Mouse (Mus musculus): ENCODE results near the gene Cfap206. TPM values are rescaled to one million over a fixed set of nuclear protein-coding genes. Genes with fewer than 3 reads are reported as not detected.
A peak's percentile ranks its signal among the peaks of the same experiment; 100 is the strongest.

Cfap206 gene
- polyA plus RNA-seq, 1 experiment from 2014 or later: 1.1 TPM

DNA sequence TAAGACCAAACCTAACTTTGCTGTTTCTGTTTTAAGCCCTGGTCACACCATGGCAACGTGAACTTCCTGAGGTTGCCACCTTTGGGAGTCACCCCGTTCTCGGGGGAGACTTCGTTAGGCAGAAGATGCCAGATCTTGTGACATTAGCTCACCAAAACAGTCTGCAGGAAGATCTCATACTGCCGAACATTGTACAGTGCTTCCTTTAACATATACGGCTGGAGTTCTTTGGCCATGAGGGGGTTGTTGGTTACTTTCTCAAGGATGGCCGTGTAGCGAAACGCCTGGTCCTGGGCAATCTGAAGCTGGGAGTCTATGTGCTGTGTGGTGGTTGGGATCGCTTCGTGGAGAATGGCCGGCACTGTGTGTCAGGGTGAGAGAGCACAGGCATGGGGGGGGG lies 10.6 kb downstream of the Cfap206 start:
- H3K4me3 ChIP-seq: no peak overlapping the region
- 96% methylated on average over 12 of the region's 12 CpGs for WGBS
- H3K9me3 ChIP-seq: no peaks in the 10 kb centered on the region
- no peaks in the 10 kb centered on the region for H3K4me1 ChIP-seq (replicated peaks)
- H3K36me3 ChIP-seq: no peaks in the 10 kb centered on the region
- no peak for ATAC-seq (ENCODE audit: low read depth)
- no peak overlapping the region for H3K4me2 ChIP-seq
- H3K27ac ChIP-seq (replicated peaks): no peak overlapping the region
- no peaks in the 10 kb centered on the region for H3K27me3 ChIP-seq
- H3K9ac ChIP-seq: no peak overlapping the region

DNA sequence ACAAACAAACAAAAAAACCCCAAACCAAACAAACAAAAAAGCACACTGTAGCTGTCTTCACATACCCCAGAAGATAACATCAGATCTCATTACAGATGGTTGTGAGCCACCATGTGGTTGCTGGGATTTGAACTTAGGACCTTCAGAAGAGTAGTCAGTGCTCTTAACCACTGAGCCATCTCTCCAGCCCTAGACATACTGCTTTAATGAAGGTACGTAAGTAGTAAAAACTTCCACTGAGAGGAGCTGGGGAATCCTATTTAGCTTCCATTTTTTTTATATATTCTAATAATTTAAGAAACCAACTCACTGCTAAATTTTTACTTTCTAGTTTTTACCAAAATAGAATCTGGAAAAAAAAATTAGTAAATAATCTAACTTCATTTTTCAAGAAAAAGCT lies 14.9 kb downstream of the Cfap206 start:
- Histone ChIP-seq H3K4me3 (no peak overlapping the region), H3K36me3 (no peaks in the 10 kb centered on the region), H3K9me3 (no peaks in the 10 kb centered on the region), H3K27ac (replicated peaks) (no peak overlapping the region), H3K9ac (no peak overlapping the region), H3K27me3 (no peaks in the 10 kb centered on the region), H3K4me2 (no peak overlapping the region), H3K4me1 (replicated peaks) (no peaks in the 10 kb centered on the region)
- WGBS: 89% methylated on average over 1 of the region's 1 CpGs
- ATAC-seq (ENCODE audit: low read depth): no peak

DNA sequence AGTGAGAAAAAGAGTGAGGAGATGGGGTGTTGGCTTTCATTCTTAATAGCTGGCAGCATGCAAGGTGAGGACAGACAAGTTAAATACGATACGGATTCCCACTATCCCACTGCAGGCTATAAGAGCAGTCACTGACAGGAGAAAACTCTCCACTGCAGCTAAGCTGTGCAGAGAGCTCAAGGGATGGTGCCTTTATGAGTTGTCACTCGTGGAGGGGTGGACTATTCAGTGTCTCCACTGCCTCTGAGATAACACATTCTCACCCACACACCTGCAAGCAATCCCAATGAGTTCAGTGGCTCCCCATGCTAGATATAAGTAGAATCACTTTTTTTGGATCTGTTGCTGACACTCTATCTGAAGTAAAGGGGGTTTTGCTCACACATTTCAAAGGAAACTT lies 21.9 kb downstream of the Cfap206 start:
- ATAC-seq (ENCODE audit: low read depth): no peak
- H3K4me1 ChIP-seq (replicated peaks): no peaks in the 10 kb centered on the region
- no peaks in the 10 kb centered on the region for H3K27me3 ChIP-seq
- no peaks in the 10 kb centered on the region for H3K36me3 ChIP-seq
- no peak overlapping the region for H3K4me3 ChIP-seq
- H3K27ac ChIP-seq (replicated peaks): no peak overlapping the region
- H3K4me2 ChIP-seq: no peak overlapping the region
- H3K9me3 ChIP-seq: no peaks in the 10 kb centered on the region
- 84% methylated on average over 3 of the region's 3 CpGs for WGBS
- no peak overlapping the region for H3K9ac ChIP-seq

DNA sequence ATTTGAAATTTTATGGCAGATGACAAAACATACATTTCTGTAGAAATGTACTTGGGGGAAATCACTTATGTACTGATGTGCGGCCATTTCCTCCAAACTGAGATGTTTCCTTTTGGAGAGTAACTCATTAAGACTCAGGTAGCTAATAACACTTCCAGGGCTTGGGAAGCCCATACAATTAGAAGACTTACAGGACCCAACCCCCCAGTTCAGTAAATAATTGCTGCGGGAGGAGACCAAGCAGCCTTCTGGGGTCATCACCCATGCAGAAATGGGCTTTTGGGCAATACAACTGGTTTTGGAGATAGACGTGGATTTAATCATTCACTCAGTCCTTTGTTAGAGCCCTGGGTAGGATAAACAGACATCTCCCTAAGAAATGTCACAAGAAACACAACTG lies 22.8 kb downstream of the Cfap206 start:
- Histone ChIP-seq H3K27ac (replicated peaks) (no peak overlapping the region), H3K9me3 (no peaks in the 10 kb centered on the region), H3K27me3 (no peaks in the 10 kb centered on the region), H3K36me3 (no peaks in the 10 kb centered on the region), H3K4me3 (no peak overlapping the region), H3K4me2 (no peak overlapping the region), H3K4me1 (replicated peaks) (no peaks in the 10 kb centered on the region), H3K9ac (no peak overlapping the region)
- 65% methylated on average over 3 of the region's 3 CpGs for WGBS
- ATAC-seq (ENCODE audit: low read depth): no peak

DNA sequence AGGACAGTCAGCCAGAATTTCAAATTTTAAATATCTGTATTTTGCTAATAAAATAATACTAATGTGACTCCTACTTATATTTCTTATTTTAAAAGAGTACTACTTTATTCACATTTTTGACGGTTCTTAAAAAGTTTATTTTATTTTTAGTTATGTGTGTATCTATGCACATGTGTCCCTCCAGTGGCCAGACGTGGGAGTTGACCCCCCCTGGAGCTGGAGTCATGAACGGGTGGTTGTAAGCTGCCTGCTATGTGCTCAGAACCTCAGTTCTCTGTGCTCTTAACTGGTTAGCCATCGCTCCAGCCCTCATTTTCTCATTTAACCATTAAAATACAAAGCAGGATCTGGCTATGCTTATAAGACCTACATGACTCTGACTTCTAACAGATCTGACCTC lies 27.0 kb downstream of the Cfap206 start:
- H3K9ac ChIP-seq: no peak overlapping the region
- ATAC-seq (ENCODE audit: low read depth): no peak
- no peaks in the 10 kb centered on the region for H3K9me3 ChIP-seq
- no peaks in the 10 kb centered on the region for H3K27me3 ChIP-seq
- no peak overlapping the region for H3K4me2 ChIP-seq
- 77% methylated on average over 4 of the region's 4 CpGs for WGBS
- no peak overlapping the region for H3K27ac ChIP-seq (replicated peaks)
- H3K4me3 ChIP-seq: no peak overlapping the region
- H3K4me1 ChIP-seq (replicated peaks): no peaks in the 10 kb centered on the region
- no peaks in the 10 kb centered on the region for H3K36me3 ChIP-seq

DNA sequence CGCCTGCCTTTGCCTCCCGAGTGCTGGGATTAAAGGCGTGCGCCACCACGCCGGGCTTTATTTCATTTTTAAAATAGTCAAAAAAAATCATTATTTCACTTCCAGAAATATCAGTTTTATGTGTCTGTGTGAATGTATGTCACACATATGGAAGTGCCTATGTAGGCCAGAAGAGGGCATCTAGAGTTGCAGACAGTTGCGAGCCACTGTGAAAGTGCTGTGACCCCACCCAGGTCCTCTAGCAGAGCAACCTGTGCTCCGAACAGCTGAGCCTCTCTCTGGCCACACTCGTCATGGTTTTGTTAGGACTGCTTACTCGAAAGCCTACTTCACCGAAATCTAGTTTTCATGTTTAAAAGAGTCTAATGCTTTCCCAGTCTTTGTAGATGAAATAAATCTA lies 27.8 kb downstream of the Cfap206 start:
- H3K27ac ChIP-seq (replicated peaks): no peak overlapping the region
- H3K36me3 ChIP-seq: no peaks in the 10 kb centered on the region
- H3K4me1 ChIP-seq (replicated peaks): no peaks in the 10 kb centered on the region
- H3K9ac ChIP-seq: no peak overlapping the region
- WGBS: 93% methylated on average over 11 of the region's 11 CpGs
- no peak overlapping the region for H3K4me2 ChIP-seq
- no peaks in the 10 kb centered on the region for H3K27me3 ChIP-seq
- ATAC-seq (ENCODE audit: low read depth): no peak
- H3K9me3 ChIP-seq: no peaks in the 10 kb centered on the region
- H3K4me3 ChIP-seq: no peak overlapping the region

DNA sequence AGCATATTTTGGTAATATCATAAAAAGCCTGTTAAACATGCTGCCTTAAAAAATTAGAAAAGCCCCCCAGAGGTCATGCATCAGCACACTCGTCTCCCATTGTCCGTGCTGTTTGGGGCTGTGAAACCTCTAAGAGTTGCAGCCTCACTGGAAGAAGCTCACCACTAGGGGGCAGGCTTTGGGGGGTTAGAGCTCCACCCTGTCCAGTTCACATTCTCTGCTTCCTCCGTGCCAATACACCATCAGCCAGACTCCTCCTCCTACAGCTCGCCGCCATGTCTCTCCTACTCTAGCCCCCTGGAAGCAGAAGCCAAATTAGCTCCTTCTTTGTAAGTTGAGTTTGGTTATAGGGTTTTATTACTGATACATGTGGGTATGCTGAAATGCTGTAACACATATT lies 28.5 kb downstream of the Cfap206 start:
- no peak overlapping the region for H3K4me2 ChIP-seq
- no peaks in the 10 kb centered on the region for H3K36me3 ChIP-seq
- H3K9me3 ChIP-seq: no peaks in the 10 kb centered on the region
- H3K4me1 ChIP-seq (replicated peaks): no peaks in the 10 kb centered on the region
- H3K9ac ChIP-seq: no peak overlapping the region
- H3K27me3 ChIP-seq: no peaks in the 10 kb centered on the region
- H3K27ac ChIP-seq (replicated peaks): no peak overlapping the region
- ATAC-seq (ENCODE audit: low read depth): no peak
- 51% methylated on average over 5 of the region's 5 CpGs for WGBS
- H3K4me3 ChIP-seq: no peak overlapping the region

DNA sequence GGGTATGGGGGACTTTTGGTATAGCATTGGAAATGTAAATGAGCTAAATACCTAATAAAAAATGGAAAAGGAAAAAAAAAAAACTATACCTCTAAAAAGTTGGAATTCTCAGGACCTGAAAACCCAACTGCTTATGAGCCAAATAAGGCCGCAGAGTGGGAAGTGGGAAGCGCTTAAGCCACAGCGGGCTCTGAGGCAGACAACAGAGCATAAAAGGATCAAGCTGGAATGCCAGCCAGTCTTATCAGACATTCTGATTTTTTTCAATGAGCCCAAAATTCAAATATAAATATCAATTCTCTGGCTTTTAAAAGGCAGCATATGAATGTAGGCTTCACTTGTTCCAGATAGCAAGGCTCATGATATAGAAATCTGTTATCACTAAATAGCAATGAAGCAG lies 42.0 kb downstream of the Cfap206 start:
- Histone ChIP-seq H3K4me3 (no peak overlapping the region), H3K9ac (0 out of 2 replicates have a peak overlapping the region, but pooled peaks have one; percentile 32), H3K9me3 (no peaks in the 10 kb centered on the region), H3K27ac (replicated peaks) (peak overlapping the region; percentile 46), H3K27me3 (no peaks in the 10 kb centered on the region), H3K4me1 (replicated peaks) (peaks cover 23% of the 10 kb centered on the region), H3K36me3 (peaks cover 2% of the 10 kb centered on the region), H3K4me2 (peak overlapping the region; percentile 58)
- WGBS: 87% methylated on average over 3 of the region's 3 CpGs
- ATAC-seq (ENCODE audit: low read depth): no peak

DNA sequence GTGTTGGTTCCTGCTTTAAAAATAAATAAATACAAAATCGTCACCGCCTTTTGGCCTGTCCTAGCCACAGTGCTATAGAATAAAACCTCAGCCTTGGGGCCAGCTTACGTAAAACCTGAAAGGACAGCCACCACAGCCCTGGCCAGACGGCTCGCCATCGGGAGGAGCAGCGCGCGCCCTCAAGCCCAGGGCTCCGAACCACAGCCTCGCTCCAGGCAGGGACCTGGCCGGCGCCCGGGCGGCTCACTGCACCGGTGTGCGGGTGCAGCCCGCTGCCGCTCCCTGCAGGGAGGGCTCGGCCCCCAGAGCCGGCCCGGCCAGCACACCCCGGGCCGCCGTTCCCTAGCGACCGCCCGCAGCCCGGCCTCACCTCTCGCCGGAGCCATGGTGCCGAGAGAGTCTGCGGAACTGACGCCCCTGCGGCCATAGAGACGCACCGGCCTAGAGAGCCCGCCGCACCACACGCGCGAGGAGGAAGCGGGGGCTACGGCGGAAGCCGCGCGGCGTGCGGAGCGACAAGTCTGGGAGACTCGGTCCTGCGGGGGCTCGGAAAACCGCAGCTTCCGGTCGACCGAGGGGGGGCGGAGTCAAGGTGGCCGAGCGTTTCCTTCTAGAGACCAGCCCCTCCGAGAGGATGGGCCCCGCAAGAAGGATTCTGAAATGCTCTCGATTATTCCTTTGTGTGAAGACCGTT lies 43.0 kb downstream of the Cfap206 start, which contains the start of gene Slc35a1:
TSS of gene Slc35a1 (minus strand) at position 565 of the 694 bp plus-strand sequence.
- peaks cover 12% of the 10 kb centered on the region for H3K36me3 ChIP-seq
- peak within 1 kb of the TSS; percentile 95 for H3K27ac ChIP-seq (replicated peaks)
- peak within 1 kb of the TSS; percentile 88 for H3K9ac ChIP-seq
- H3K27me3 ChIP-seq: no peaks in the 10 kb centered on the region
- under 1% methylated on average over 65 of the region's 65 CpGs for WGBS
- H3K4me2 ChIP-seq: peak within 1 kb of the TSS; percentile 58
- ATAC-seq (ENCODE audit: low read depth): peak; percentile 99
- H3K4me3 ChIP-seq: peak within 1 kb of the TSS; percentile 67
- peaks cover 23% of the 10 kb centered on the region for H3K4me1 ChIP-seq (replicated peaks)
- no peaks in the 10 kb centered on the region for H3K9me3 ChIP-seq

DNA sequence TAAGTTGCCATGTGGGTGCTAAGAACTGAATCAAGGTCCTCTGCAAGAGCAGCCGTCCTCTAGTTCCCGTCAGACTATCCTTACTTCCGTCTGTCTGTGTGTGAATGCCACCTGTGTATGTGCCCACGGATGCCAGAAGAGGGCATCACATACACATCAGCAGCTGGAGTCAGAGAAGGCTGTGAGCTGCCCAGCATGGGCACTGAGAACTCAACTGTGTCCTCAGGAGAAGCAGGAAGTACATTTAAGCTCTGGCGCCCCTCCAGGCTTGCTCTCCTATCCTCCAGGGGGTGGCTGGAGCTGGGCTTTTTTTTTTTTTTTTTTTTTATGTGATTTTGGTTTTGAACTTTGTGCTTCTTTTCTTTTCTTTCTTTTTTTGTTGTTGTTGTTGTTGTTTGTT lies 49.5 kb downstream of the Cfap206 start:
- Histone ChIP-seq H3K27ac (replicated peaks) (no peak overlapping the region), H3K9me3 (no peaks in the 10 kb centered on the region), H3K9ac (no peak overlapping the region), H3K4me3 (no peak overlapping the region), H3K27me3 (no peaks in the 10 kb centered on the region), H3K36me3 (peaks cover 49% of the 10 kb centered on the region), H3K4me2 (no peak overlapping the region), H3K4me1 (replicated peaks) (peaks cover 16% of the 10 kb centered on the region)
- ATAC-seq (ENCODE audit: low read depth): no peak
- WGBS: 83% methylated on average over 5 of the region's 5 CpGs

DNA sequence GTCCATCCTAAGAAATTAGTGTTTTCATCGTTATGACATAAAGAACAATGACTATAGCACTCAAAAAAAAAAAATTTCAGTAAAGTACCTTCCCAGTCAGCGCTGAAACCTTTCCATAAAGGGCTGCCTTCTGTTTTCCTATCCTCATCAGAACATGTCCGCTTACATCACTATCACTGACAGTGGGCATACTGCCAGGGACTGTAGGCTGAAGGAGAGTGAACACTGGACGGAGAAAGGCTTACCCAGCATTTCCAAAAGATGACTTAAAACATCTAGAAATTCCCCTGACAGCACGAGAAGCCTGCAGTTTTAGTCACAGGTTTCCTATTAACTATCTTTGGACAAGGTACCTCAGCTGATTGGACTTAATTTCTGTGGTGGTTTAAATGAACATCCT lies 56.3 kb downstream of the Cfap206 start:
- Histone ChIP-seq H3K9ac (no peak overlapping the region), H3K27me3 (no peaks in the 10 kb centered on the region), H3K4me1 (replicated peaks) (0 out of 2 replicates have a peak, but pooled peaks cover 4% of the 10 kb centered on the region), H3K4me3 (no peak overlapping the region), H3K36me3 (peaks cover 49% of the 10 kb centered on the region), H3K4me2 (no peak overlapping the region), H3K27ac (replicated peaks) (no peak overlapping the region), H3K9me3 (no peaks in the 10 kb centered on the region)
- 89% methylated on average over 5 of the region's 5 CpGs for WGBS
- no peak for ATAC-seq (ENCODE audit: low read depth)

DNA sequence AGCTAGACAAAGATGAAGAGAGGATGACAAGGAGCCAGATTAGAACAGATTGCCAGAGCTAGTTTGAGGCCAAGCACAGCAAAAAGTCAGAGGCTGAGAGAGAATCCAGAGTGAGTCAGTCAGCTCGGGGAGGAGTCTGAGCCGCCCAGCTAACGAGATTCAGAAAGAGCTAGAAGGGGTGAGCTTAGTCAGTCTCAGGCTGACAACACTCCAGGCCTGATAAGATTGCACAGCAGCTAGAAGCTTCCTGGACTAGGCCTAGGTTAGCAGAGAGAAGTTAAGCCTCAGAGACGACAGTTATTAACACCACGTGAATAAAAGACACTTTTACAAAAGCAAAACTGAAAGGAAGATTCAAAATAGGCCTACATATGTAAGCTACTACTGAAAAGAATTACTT lies 62.1 kb downstream of the Cfap206 start:
- Histone ChIP-seq H3K9ac (no peak overlapping the region), H3K27me3 (no peaks in the 10 kb centered on the region), H3K27ac (replicated peaks) (no peak overlapping the region), H3K9me3 (no peaks in the 10 kb centered on the region), H3K4me3 (no peak overlapping the region), H3K36me3 (peaks cover 61% of the 10 kb centered on the region), H3K4me1 (replicated peaks) (no peaks in the 10 kb centered on the region), H3K4me2 (no peak overlapping the region)
- 92% methylated on average over 5 of the region's 5 CpGs for WGBS
- ATAC-seq (ENCODE audit: low read depth): no peak

DNA sequence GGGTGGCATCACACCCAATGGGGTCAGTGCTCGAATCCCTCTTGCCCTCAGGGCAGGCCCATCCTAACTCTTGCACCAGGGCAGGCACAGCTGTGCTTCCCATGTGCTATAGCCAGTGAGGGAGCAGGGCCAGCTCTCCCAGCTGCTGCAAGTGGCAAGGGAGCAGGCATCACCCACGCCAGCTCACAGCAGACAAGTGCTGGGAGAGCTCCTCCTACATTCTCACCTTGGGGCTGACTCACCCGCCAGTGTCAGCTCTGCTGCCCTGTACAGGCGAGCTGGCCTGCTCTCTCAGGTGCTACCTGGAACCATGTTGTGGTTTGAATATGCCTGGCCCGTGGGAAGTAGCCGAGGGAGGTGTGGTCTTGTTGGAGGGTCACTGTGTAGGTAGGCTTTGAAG lies 68.1 kb downstream of the Cfap206 start:
- 93% methylated on average over 6 of the region's 6 CpGs for WGBS
- Histone ChIP-seq H3K9ac (no peak overlapping the region), H3K27ac (replicated peaks) (no peak overlapping the region), H3K9me3 (no peaks in the 10 kb centered on the region), H3K4me2 (no peak overlapping the region), H3K4me3 (no peak overlapping the region), H3K36me3 (peaks cover 86% of the 10 kb centered on the region), H3K27me3 (no peaks in the 10 kb centered on the region), H3K4me1 (replicated peaks) (no peaks in the 10 kb centered on the region)
- ATAC-seq (ENCODE audit: low read depth): no peak
